Mouse (Mus musculus) bone marrow, adult 2 months (tissue): ENCODE results near the gene Wnt1.

Source experiments
- CTCF ChIP-seq: fragments of 200-500 bp; IDR thresholded peaks from 2 replicates; pipeline ENCODE4 v1.5.1; 2011; ENCODE audit warnings: low read length, control low read depth; ENCODE audit not compliant: control insufficient read depth, insufficient read depth
- POLR2A ChIP-seq: fragments of 200-500 bp; IDR thresholded peaks from 2 replicates; pipeline ENCODE4 v1.6.1; 2011; ENCODE audit warnings: low read depth, mild to moderate bottlenecking, control low read depth, low read length, borderline replicate concordance; ENCODE audit not compliant: control insufficient read depth

DNA sequence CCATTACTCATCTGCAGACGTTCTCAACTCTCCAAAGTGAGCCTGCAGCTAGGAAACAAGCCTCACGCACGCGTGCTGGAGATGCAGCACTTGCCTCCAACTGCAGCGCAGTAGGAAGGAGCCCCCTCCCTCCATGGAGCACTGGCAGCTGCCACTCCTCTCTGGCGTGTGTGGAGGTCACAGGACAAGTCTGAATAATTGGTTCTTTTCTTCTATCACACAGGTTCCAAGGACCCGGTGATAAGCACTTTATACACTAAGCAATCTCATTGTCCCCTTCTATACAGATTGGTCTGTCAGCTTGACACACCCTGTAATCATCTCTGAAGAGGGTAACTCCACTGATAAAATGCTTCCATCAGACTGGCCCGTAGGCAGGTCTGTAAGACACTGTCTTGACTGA lies 36.6 kb upstream of the Wnt1 start:
- TF ChIP-seq CTCF (no peak), POLR2A (no peak)
